Mouse (Mus musculus) erythroblast, adult 5-6 weeks (primary cell): ENCODE results near the gene Slc6a9. TPM values are rescaled to one million over a fixed set of nuclear protein-coding genes. Genes with fewer than 3 reads are reported as not detected.
A peak's percentile ranks its signal among the peaks of the same experiment; 100 is the strongest.

Experiments used
- ATAC-seq: replicated peaks from 2 replicates; pipeline ENCODE4 v1.8.0; 2016; ENCODE audit warnings: moderate number of reproducible peaks, mild to moderate bottlenecking, moderate TSS enrichment, inconsistent platforms; ENCODE audit not compliant: poor library complexity, low FRiP score, severe bottlenecking
- total RNA-seq, 2 experiments: library from RNA; stranded (forward) in 1 of 2; stranded (reverse) in 1 of 2; fragments of 150-400 nt in 1 of 2; fragments of 200-764, 138-1000 nt in 1 of 2; gene quantifications; 2 replicates each; pipeline versions ENCODE4 v1.2.3 to v1.2.4; 2015 to 2017; ENCODE audit warnings: low replicate concordance in 2 of 2

Slc6a9 gene
- total RNA-seq (2015; ENCODE audit: low replicate concordance), result 161 and 176 TPM in 2 replicates
- total RNA-seq (2017; ENCODE audit: low replicate concordance), result 245 and 274 TPM in 2 replicates

DNA sequence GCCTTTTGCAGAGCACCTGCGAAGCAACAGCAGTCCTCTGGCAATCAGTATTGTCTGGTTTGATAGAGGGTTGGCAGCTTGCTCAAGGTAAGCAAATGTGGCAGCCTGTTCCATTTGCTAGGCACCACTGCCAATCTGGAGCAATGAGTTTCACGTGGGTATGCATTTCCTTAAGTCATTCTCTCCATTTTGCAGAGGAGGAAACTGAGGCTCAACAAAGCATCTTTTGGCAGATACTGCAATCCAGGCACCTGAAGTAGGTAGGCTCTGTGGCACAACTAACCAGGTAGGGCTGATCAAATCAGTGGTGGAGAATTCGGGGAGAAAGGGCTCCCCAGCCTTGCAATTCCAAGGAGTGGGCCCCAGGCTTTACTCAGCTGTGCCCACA is at the start of gene Slc6a9:
Gene Slc6a9 (plus strand): TSS at position 50 of the 388 bp plus-strand sequence.
- no peak for ATAC-seq

DNA sequence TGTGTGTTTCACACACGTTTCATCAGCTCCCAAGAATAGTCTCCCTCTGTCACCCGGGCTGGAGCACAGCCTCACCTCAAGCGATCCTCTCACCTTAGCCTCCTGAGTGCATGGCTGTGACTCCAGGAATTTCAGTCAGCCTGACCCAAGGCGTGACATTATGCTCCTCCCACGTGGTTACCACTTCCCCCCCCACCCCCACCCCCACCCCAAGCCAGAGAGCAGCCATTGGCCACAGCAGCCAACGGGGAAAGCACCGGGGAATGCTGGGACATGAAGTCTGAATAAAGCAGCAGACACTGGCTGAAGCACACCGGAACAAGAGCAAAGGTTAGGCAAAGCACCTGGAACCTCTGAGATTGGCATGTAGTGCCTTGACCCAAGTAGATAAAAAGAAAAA is 47.3 kb upstream of the Slc6a9 start:
- no peak for ATAC-seq

DNA sequence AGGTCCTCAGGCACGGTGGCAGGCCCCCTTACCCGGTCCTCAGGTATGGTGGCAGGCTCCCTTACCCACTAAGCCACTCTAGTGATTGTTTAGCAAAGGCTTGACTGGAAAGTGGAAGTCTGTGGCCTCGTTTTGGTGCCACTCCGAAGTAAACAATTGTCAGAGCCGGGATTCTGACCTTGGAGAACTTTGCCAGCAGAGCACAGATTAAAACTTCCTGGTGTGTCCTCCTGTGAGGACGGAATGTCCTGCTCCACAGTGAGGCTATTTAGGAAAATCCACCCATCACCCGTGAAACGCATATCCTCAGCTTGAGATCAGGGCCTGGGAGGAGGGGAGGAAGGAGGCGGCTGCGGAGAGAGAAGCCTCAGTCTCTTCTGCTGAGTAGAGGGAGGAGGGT is 46.0 kb upstream of the Slc6a9 start:
- ATAC-seq, result no peak

DNA sequence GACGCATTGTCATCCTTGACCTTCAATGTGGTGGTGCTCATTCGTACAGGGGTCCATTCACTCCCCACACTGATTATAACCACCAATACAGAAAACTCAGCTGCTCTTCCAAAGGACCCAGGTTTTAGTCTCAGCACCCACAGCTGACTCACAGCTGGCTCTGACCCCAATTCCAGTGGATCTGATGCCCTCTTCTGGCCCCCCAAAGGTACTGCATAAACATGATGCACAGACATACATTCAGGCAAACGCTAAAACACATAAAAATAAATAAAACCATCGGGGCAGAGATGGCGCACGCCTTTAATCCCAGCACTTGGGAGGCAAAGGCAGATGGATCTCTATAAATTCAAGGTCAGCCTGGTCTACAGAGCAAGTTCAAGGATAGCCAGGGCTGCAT is 34.4 kb upstream of the Slc6a9 start:
- peak; percentile 69 for ATAC-seq

DNA sequence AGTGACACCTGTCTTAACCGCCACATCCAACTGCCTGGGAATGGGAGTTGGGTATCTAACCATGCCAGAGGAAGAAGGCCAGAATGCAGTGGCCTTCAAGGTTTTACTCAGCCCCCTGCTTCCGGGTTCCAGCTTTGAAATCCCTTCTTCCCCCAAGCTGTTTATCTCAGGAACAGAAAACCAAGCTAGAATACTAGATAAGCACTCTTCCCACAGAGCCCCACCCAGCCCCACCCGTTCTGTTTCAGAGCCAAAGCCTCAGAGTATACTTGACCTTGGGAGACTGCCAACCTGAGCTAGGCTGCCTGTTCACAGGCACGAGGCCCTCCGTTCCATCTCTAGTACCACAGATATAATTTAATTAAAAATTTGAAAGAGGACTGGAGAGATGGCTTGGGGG is 27.3 kb upstream of the Slc6a9 start:
- peak; percentile 77 for ATAC-seq

DNA sequence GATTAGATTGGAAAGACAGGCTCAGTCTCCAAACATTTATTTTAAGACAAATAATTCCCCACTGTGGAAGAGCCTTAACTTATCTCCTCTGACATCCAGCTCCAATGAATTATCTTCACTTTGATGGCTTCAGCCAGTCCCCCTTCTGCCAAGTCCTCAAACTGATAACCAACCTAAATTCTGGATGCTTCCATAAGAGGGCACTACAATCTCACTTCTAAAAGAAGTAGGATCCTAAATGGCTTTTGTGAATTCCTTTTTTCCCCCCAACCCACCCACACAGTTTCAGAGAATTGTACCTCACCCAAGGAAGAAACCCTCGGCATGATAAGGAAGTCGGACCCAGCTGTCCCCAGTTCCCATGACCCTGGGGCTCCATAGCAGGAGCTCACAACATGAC is 23.4 kb upstream of the Slc6a9 start:
- no peak for ATAC-seq

DNA sequence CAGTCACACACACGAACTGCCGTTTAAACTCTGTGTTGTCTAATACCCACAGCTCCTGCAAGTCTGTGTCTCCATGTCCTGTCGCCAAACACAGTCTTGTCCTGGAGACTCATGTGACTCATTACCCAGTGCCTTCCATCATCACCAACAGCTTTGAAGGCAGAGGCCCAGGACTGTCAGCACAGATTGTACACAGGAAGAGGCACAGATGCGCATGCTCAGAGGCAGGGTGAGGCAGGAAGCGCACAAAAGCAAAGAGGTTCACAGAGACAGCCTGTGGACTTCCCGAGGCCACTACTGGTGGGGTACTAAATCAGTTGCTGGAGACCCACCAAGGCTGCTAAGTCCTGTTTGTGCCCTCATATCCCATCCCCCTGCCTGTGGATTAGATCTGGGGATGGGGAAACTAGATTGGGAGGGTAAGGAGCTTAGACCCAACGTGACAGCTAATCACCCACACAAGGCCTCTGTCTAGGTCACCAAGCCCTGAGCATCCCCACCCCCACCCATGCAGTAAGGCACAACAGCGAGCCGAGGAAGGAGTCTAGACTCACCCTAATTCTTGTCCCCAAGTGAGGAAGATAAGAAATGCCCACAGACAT is 20.6 kb upstream of the Slc6a9 start:
- no peak for ATAC-seq

DNA sequence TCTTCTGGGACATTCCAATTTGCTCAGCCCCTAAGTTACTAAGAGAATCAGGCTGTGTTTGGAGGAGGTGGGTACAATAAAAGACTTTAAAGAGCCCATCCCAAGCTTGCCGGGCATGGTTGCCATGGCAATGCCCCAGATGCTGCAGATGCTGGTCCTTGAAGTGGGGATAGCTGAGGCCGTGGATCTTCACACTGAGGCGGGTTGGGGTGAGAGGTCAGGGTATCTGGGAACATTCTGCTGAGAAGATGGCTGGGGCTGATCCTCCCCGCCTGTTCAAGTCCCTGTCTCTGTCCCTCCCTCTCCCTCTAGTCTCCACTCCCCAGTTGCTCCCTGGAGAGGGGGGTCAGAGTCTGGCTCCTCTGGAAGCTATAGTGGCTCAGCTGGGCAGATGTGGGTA is 20.0 kb upstream of the Slc6a9 start:
- no peak for ATAC-seq

DNA sequence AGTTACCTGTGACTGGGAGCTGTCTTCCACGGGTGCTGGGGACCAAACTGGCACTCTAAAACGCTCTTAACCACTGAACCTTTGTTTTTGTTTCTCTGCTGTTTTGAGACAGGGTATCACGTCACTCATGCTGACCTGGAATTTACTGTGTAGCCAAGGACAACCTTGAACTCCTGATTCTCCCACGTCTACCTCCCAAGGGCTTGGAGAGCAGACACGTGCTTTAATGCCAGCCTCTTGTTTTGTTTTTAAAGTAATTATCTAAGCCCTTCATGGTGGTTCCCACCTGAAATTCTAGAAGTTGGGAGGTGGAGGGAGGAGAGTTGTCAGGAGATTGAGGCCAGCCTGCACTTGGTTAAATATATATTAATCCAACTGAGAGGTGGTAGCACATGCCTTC is 17.5 kb upstream of the Slc6a9 start:
- no peak for ATAC-seq

DNA sequence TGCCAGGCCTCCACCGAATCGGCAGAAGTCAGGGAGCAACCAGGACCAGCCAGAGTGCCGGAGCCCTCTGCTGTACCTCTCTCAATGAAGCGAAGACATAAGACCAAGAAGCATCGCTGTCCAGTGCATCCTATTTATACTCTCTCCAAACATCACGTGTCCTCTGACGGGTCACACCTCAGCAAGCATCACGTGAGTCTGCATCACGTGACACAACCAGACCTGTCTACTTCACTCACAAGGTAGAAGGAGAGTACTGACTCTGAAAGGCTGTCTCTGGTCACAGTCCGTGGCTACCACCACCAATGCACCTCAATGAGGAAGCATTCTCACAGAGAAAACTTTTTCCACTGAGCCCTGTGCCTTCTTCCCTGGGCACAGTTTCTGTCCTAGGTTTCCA is 16.3 kb upstream of the Slc6a9 start:
- no peak for ATAC-seq

DNA sequence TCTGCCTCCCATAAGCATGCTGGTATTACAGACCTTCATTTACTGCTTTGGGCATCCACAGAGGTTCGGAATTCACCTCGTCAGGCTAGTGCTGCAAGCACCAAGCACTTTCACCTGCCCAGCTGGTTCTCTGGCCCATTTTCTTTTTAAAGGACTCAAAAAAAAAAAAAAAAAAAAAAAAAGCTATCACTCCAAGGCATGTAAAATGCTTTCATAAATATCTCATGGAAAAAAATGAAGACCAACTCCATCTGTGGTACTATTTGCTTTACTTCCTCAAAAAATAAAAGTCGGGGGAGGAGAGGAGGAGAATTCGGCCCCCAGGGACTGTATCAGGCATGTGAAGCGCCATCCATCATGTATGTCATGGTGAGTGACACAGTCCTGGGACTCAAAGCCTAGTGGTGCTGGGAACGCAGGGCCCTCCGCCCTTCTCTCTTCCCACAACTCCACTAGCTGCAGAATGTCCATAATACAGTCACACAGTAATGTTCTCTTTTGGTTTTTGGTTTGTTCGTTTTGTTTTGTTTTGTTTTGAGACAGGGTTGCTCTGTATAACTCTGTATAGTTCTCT is 5.6 kb upstream of the Slc6a9 start:
- ATAC-seq, result no peak

DNA sequence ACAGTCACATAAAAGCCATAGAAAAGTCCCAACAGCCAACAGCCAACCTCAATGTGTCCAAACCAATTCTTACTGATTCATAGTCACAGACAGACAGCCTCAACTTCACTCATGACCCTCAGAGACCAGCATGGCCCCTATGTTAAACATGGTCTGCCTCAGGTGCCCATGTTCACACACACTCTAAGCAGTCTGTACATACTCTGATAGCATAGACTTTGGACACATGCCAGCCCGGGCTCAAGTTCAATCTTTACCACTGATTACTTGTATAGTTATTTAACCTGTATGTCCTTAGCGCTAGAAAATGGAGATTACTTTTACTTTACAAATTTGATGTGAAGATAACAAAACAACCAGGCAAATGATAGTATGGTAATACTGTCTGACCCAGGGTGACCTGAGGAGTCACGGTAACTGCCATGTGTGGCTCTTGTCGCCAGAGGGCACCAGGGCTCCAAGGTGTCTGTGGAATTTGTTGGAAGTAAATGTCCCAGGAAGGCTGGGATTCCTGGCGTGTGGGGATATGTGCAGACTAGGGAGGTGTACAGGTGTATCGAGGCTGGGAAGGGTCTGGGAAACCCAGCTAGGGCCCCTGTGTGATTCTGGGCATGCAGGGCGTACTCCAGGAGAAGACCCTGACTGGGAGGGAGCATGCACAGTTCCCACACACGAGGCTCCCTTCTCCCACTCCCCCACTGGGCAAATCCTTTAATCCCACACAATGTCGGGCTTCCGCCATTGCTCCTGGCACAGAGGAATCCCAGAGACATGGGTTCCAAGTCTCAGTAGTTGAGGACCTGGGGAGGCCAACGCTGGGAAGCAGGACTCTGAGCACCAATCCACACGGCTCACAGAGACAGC is 4.8 kb upstream of the Slc6a9 start:
- ATAC-seq, result peak; percentile 56

DNA sequence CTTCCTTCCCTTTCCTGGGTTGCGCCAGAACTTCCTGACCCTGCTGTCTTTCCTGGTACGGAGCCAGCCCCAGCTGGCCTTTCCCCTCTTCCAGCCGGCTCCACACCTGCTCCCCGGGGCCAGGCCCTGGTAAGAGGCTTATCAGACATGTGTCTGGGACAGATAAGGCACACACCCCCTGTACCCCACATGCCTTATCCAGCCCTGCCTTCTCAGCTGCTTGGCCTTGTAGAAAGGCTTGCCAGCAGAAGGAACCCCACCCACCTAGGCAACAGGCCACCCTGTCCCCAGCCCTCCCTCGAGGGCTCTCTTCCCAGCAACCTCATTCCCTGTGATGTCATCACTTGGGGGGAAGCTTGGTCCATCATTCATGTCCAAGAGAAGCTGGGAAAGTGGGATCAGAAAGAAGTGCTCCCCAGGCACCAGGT is 4.2 kb upstream of the Slc6a9 start:
- peak; percentile 67 for ATAC-seq

DNA sequence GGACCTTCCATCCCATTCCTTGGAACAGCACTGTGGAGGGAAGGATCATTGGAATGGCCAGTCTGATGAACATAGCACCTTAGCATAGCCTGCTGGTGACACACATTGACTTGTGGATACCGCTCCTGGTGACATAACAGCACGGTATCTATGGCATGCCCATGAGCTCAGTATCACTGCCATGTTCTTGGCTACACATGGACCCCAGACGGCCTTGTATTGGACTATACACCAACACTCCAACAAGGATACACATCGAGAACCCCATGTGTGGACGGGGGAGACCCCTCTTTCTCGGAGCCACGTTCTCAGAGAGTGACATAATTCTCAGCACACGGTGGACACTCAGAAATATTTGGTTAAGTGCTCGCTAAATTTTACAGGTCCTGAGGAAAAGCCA is 3.5 kb upstream of the Slc6a9 start:
- no peak for ATAC-seq

DNA sequence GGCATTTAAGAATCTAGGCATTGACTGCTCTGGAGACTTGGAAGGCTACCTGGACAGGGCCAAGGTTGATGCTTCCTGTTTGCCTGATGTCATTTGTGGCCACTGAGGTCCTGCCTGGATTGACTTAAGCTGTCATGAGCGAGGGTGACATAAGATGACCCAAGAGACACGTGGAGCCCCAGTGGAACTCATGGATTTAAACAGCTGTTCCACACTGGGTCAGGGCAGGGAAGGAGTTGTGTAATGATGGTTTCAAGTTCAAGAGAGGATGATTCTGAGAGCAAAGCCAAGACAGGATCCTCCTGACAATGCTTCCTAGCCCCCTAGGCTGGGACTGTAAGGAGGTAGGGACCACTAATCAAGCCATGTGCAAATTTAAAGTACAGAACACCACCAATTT is 2.8 kb upstream of the Slc6a9 start:
- ATAC-seq, result no peak

DNA sequence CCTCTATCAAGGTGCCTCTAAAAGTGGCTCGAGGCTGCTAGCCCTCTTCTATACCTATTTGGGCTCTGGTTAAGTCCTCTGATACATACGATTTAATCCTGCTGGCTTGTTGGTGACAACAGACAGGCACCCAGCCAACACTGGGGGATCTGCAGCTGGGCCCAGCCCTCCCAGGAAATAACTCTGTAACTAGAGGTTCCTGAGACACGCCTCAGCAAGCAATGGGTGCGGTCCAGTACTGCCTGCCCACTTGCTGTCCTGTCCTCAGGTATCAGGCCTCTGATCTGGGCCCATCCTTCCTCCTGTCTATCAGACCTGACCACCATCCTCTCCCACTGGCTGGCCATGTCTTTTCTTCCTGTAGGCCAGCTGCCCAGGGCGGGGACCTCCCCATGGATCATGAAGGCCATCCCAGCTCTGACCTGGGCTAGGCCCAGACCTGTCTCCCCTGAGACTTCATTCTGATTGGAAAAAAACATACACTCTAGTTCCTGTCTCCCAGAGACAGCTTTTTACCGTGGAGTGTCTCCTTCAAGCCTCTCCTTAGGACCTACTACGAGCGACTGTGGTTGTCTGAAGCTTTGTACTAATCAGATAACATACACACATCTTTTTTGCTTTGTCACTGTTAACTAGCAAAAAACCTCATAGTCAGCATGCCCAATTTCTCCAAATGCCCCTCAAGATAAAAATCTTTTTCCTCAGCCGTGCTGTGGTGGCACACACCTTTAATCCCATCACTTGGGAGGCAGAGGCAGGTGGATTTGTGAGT is 2.2 kb upstream of the Slc6a9 start:
- ATAC-seq, result peak; percentile 37

DNA sequence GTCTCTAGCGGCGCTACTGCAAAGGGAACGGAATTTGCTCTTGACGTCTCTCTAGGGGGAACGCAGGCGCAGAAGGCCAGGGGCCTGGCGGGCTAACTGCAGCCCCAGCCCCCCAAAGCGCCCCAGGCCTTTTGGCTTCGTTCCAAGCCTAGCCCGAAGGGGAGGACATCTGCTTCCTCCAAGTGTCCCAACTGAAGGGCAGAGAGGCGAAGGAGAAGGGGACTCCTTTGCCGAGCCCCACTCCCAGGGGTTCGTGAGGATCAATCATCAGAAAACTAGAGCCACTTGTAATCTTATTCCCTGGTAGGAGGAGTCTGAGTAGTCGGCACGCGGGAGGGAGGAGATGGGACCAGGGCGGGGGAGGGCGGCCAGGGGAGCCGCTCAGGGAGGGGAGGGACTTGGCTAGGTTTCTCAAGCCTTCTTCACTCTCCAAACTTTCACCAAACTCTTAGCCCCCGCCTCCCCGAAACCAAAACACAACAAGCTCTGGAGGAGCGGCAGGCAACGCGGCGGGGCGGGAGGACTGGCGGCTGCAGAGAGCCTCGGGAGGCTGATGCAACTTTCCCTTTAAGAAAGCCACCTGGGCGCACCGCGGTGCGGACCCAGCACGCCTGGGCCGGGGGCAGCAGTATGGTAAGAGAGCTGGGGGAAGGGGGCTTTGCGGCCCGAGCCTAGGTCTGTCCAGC is 682 bp downstream of the Slc6a9 start:
- ATAC-seq, result peak; percentile 56

DNA sequence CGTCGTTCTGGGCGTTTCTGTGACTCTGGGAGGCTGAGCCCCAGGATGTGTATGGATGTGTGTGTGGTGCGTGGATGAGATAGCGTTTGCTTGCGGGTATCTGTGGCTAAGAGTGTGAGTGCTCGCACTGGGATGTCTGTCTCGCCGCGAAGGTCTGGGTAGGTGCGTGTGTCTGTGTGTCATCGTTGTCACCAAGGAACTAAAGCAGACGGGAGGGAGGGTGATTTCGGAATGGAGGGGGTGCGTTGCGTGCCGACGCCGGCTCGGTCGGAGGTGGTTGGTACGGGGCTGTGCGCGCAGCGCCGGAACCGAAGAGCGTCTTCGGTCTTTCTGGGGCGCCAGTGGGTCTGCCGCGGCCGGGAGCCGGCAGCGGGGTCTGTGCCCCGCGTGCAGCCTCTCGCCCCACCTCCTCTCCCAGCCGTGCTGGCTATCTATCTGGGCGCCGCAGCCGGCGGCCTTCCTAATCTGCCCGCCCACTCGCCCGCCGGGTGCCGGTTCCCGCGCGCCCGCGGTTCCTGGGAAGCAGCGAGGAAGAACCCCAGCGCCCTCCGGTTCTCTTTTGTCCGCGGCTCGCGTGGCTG is 1.3 kb downstream of the Slc6a9 start:
- ATAC-seq, result peak; percentile 38

DNA sequence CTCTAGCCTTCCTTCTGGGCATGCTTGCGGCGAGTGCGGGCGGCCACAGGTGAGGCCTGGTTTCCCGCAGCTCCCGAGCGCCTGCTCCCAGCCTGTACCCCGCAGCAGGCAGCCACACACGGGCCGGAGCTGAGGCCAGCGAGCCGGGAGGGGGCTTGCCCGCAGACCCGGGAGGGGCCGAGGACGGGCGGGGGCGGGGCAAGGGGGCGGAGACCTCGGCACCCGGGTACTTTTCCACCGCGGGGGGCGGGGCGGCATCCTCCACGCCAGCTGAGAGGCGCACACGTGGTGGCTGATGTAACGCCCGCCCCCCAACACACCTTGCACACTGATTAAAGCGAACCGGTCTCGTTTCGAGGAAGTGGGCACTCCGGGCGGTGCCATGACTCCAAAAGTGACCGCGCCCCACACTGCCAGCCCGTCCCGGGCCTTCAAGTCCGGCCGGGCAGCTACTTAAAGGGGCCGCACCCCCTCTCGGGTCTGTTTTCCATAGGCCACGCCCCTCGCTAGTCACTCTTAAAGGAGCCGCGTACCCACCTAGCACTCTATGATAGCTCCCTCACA is 2.0 kb downstream of the Slc6a9 start:
- ATAC-seq, result peak; percentile 55
